Mouse (Mus musculus) liver, adult 2 months (tissue): ENCODE measurements around the gene Gm20388.

Source experiments
- CTCF ChIP-seq: fragments of 200-500 bp; IDR thresholded peaks from 2 replicates; pipeline ENCODE4 v1.5.1; 2011; ENCODE audit warnings: low read depth, low read length, control low read depth
- POLR2A ChIP-seq: fragments of 200-500 bp; IDR thresholded peaks from 2 replicates; pipeline ENCODE4 v1.6.1; 2011; ENCODE audit warnings: low read length, control low read depth; ENCODE audit not compliant: insufficient read depth; ENCODE audit errors: extremely low read depth

GRCm38 (mm10) chr8:120436491-120437030, 525.9 kb downstream of the Gm20388 start:
- TF ChIP-seq CTCF = no peak
- TF ChIP-seq POLR2A = no peak
